Mouse (Mus musculus): ENCODE results near the gene Nmt1. TPM values are rescaled to one million over a fixed set of nuclear protein-coding genes. Genes with fewer than 3 reads are reported as not detected.

Nmt1 gene
- polyA plus RNA-seq, 1 experiment from 2014 or later: 68.5 TPM

- 87% methylated on average over 9 of the region's 9 CpGs for WGBS
- H3K36me3 ChIP-seq: peaks cover 70% of the 10 kb centered on the region
- no peaks in the 10 kb centered on the region for H3K4me1 ChIP-seq
- no peaks in the 10 kb centered on the region for H3K27me3 ChIP-seq
- H3K4me2 ChIP-seq: no peak overlapping the region
- no peak overlapping the region for H3K4me3 ChIP-seq
- H3K9ac ChIP-seq: no peak overlapping the region
- ATAC-seq (ENCODE audit: insufficient number of reproducible peaks, insufficient read depth, low FRiP score, low TSS enrichment, low read depth): no peak
- no peak overlapping the region for H3K27ac ChIP-seq
- no peaks in the 10 kb centered on the region for H3K9me3 ChIP-seq
Measured at GRCm38 (mm10) chr11:103050153-103050552, 22.2 kb downstream of the Nmt1 start.

- no peak overlapping the region; the same call in 1 of the 2 replicates for H3K27ac ChIP-seq
Measured at GRCm38 (mm10) chr11:103051249-103051691, 23.3 kb downstream of the Nmt1 start.

GRCm38 (mm10) chr11:103052078-103052477, 24.1 kb downstream of the Nmt1 start:
- H3K36me3 ChIP-seq: peaks cover 71% of the 10 kb centered on the region

More at GRCm38 (mm10) chr11:103051249-103051691, 23.3 kb downstream of the Nmt1 start:
- WGBS: 66% methylated on average over 8 of the region's 8 CpGs
- Histone ChIP-seq H3K36me3 (peaks cover 70% of the 10 kb centered on the region), H3K9ac (0 out of 2 replicates have a peak overlapping the region, but pooled peaks have one; percentile 36), H3K27me3 (no peaks in the 10 kb centered on the region), H3K4me2 (no peak overlapping the region), H3K9me3 (no peaks in the 10 kb centered on the region), H3K4me3 (no peak overlapping the region), H3K4me1 (no peaks in the 10 kb centered on the region)
- ATAC-seq (ENCODE audit: insufficient number of reproducible peaks, insufficient read depth, low FRiP score, low TSS enrichment, low read depth): no peak

GRCm38 (mm10) chr11:103053191-103054076, 25.4 kb downstream of the Nmt1 start:
- Histone ChIP-seq H3K27me3 (no peaks in the 10 kb centered on the region), H3K4me2 (no peak overlapping the region), H3K9ac (no peak overlapping the region), H3K4me3 (no peak overlapping the region), H3K9me3 (no peaks in the 10 kb centered on the region), H3K4me1 (no peaks in the 10 kb centered on the region), H3K36me3 (peaks cover 77% of the 10 kb centered on the region), H3K27ac (no peak overlapping the region)
- ATAC-seq (ENCODE audit: insufficient number of reproducible peaks, insufficient read depth, low FRiP score, low TSS enrichment, low read depth): no peak
- WGBS: 80% methylated on average over 18 of the region's 18 CpGs

More at GRCm38 (mm10) chr11:103052078-103052477, 24.1 kb downstream of the Nmt1 start:
- Histone ChIP-seq H3K4me1 (no peaks in the 10 kb centered on the region), H3K27me3 (no peaks in the 10 kb centered on the region), H3K9ac (no peak overlapping the region), H3K27ac (no peak overlapping the region), H3K4me3 (no peak overlapping the region), H3K9me3 (no peaks in the 10 kb centered on the region), H3K4me2 (no peak overlapping the region)
- 89% methylated on average over 6 of the region's 6 CpGs for WGBS
- ATAC-seq (ENCODE audit: insufficient number of reproducible peaks, insufficient read depth, low FRiP score, low TSS enrichment, low read depth): no peak

GRCm38 (mm10) chr11:103054798-103055197, 26.8 kb downstream of the Nmt1 start:
- Histone ChIP-seq H3K9me3 (no peaks in the 10 kb centered on the region), H3K36me3 (peaks cover 87% of the 10 kb centered on the region), H3K4me3 (no peak overlapping the region), H3K27me3 (no peaks in the 10 kb centered on the region), H3K27ac (no peak overlapping the region), H3K9ac (no peak overlapping the region), H3K4me1 (no peaks in the 10 kb centered on the region), H3K4me2 (no peak overlapping the region)
- 53% methylated on average over 6 of the region's 6 CpGs for WGBS
- no peak for ATAC-seq (ENCODE audit: insufficient number of reproducible peaks, insufficient read depth, low FRiP score, low TSS enrichment, low read depth)

- H3K36me3 ChIP-seq: peaks cover 86% of the 10 kb centered on the region
- WGBS: 94% methylated on average over 7 of the region's 7 CpGs
Measured at GRCm38 (mm10) chr11:103056636-103057035, 28.6 kb downstream of the Nmt1 start.

GRCm38 (mm10) chr11:103058499-103059085, 30.6 kb downstream of the Nmt1 start:
- H3K27ac ChIP-seq: no peak overlapping the region
- H3K4me1 ChIP-seq: no peaks in the 10 kb centered on the region
- ATAC-seq (ENCODE audit: insufficient number of reproducible peaks, insufficient read depth, low FRiP score, low TSS enrichment, low read depth): no peak
- H3K9ac ChIP-seq: no peak overlapping the region
- H3K4me2 ChIP-seq: no peak overlapping the region
- H3K27me3 ChIP-seq: no peaks in the 10 kb centered on the region
- H3K4me3 ChIP-seq: no peak overlapping the region
- H3K9me3 ChIP-seq: no peaks in the 10 kb centered on the region
- peaks cover 79% of the 10 kb centered on the region for H3K36me3 ChIP-seq
- 81% methylated on average over 3 of the region's 3 CpGs for whole genome bisulfite sequencing

More at GRCm38 (mm10) chr11:103056636-103057035, 28.6 kb downstream of the Nmt1 start:
- Histone ChIP-seq H3K27ac (no peak overlapping the region), H3K9ac (0 out of 2 replicates have a peak overlapping the region, but pooled peaks have one; percentile 21), H3K9me3 (no peaks in the 10 kb centered on the region), H3K4me2 (no peak overlapping the region), H3K4me1 (no peaks in the 10 kb centered on the region), H3K27me3 (no peaks in the 10 kb centered on the region), H3K4me3 (no peak overlapping the region)
- ATAC-seq (ENCODE audit: insufficient number of reproducible peaks, insufficient read depth, low FRiP score, low TSS enrichment, low read depth): no peak

- WGBS: 88% methylated on average over 14 of the region's 14 CpGs
- Histone ChIP-seq H3K27me3 (no peaks in the 10 kb centered on the region), H3K9ac (no peak overlapping the region), H3K9me3 (no peaks in the 10 kb centered on the region), H3K4me3 (no peak overlapping the region), H3K36me3 (peaks cover 91% of the 10 kb centered on the region), H3K27ac (peak overlapping the region; percentile 62; the same call in 1 of the 2 replicates), H3K4me1 (peaks cover 10% of the 10 kb centered on the region), H3K4me2 (no peak overlapping the region)
- no peak for ATAC-seq (ENCODE audit: insufficient number of reproducible peaks, insufficient read depth, low FRiP score, low TSS enrichment, low read depth)
Measured at GRCm38 (mm10) chr11:103066191-103067050, 38.4 kb downstream of the Nmt1 start.

- Histone ChIP-seq H3K4me3 (no peak overlapping the region), H3K27me3 (no peaks in the 10 kb centered on the region), H3K9ac (0 out of 2 replicates have a peak overlapping the region, but pooled peaks have one; percentile 36), H3K4me2 (no peak overlapping the region), H3K36me3 (peaks cover 90% of the 10 kb centered on the region), H3K4me1 (peaks cover 10% of the 10 kb centered on the region), H3K9me3 (no peaks in the 10 kb centered on the region), H3K27ac (peak overlapping the region; percentile 62)
- ATAC-seq (ENCODE audit: insufficient number of reproducible peaks, insufficient read depth, low FRiP score, low TSS enrichment, low read depth): no peak
- WGBS: 89% methylated on average over 6 of the region's 6 CpGs
Measured at GRCm38 (mm10) chr11:103067051-103067361, 39.0 kb downstream of the Nmt1 start.

GRCm38 (mm10) chr11:103067457-103068001, 39.5 kb downstream of the Nmt1 start:
- peak overlapping the region; percentile 62 for H3K27ac ChIP-seq
- ATAC-seq (ENCODE audit: insufficient number of reproducible peaks, insufficient read depth, low FRiP score, low TSS enrichment, low read depth): no peak

GRCm38 (mm10) chr11:103068272-103068671, 40.3 kb downstream of the Nmt1 start:
- H3K27ac ChIP-seq: peak overlapping the region; percentile 62
- peaks cover 85% of the 10 kb centered on the region for H3K36me3 ChIP-seq
- no peaks in the 10 kb centered on the region for H3K27me3 ChIP-seq
- peaks cover 10% of the 10 kb centered on the region for H3K4me1 ChIP-seq
- no peak for ATAC-seq (ENCODE audit: insufficient number of reproducible peaks, insufficient read depth, low FRiP score, low TSS enrichment, low read depth)
- H3K4me2 ChIP-seq: no peak overlapping the region
- H3K4me3 ChIP-seq: no peak overlapping the region
- no peaks in the 10 kb centered on the region for H3K9me3 ChIP-seq
- no peak overlapping the region for H3K9ac ChIP-seq
- WGBS: 88% methylated on average over 4 of the region's 4 CpGs

More at GRCm38 (mm10) chr11:103067457-103068001, 39.5 kb downstream of the Nmt1 start:
- H3K36me3 ChIP-seq: peaks cover 90% of the 10 kb centered on the region
- H3K4me3 ChIP-seq: no peak overlapping the region
- H3K4me1 ChIP-seq: peaks cover 10% of the 10 kb centered on the region
- 65% methylated on average over 8 of the region's 8 CpGs for WGBS
- H3K9ac ChIP-seq: 0 out of 2 replicates have a peak overlapping the region, but pooled peaks have one; percentile 36
- no peaks in the 10 kb centered on the region for H3K27me3 ChIP-seq
- no peak overlapping the region for H3K4me2 ChIP-seq
- H3K9me3 ChIP-seq: no peaks in the 10 kb centered on the region
